ENCODE assay signal across 8 mouse cellular contexts in genomic region chr1:156420671-156421297, GRCm38 (mm10). TPM values are rescaled to one million over a fixed set of nuclear protein-coding genes. Genes with fewer than 3 reads are reported as not detected.
A peak's percentile ranks its signal among the peaks of the same experiment; 100 is the strongest.
DNase-seq lines count a peak whose midpoint lies in the region; ATAC-seq and TF ChIP-seq lines count a peak whose summit lies in the region.

Gene Axdnd1 (minus strand): TSS chr1:156421159.

- peak within 1 kb of the TSS; percentile 65 for H3K4me3 ChIP-seq in embryonic facial prominence, embryonic 13.5 days
- H3K4me3 ChIP-seq in limb, embryonic 14.5 days (replicated peaks; ENCODE audit: low read length) = peak within 1 kb of the TSS; percentile 60
- H3K4me3 ChIP-seq in midbrain, postnatal 0 days (ENCODE audit: low read depth, low read length) = peak within 1 kb of the TSS; percentile 43

- no peaks in the 10 kb centered on the region for H3K36me3 ChIP-seq in embryonic facial prominence, embryonic 13.5 days
- H3K36me3 ChIP-seq in limb, embryonic 14.5 days (ENCODE audit: control insufficient read depth, insufficient read depth, low read length) = no peaks in the 10 kb centered on the region
- no peaks in the 10 kb centered on the region for H3K36me3 ChIP-seq in midbrain, postnatal 0 days (ENCODE audit: insufficient read depth, low read length)

- WGBS in embryonic facial prominence, embryonic 13.5 days = under 1% methylated on average over 44 of the region's 44 CpGs
- under 1% methylated on average over 44 of the region's 44 CpGs for WGBS in limb, embryonic 14.5 days
- WGBS in midbrain, postnatal 0 days = under 1% methylated on average over 44 of the region's 44 CpGs

- H3K4me1 ChIP-seq in embryonic facial prominence, embryonic 13.5 days = peaks cover 4% of the 10 kb centered on the region; the same call in 1 of the 2 replicates
- no peaks in the 10 kb centered on the region for H3K4me1 ChIP-seq in limb, embryonic 14.5 days (ENCODE audit: control insufficient read depth, insufficient read depth, low read length)
- H3K4me1 ChIP-seq in midbrain, postnatal 0 days (ENCODE audit: insufficient read depth, low read length) = no peaks in the 10 kb centered on the region

- peak within 1 kb of the TSS; percentile 65; the same call in 1 of the 2 replicates for H3K27ac ChIP-seq in embryonic facial prominence, embryonic 13.5 days
- H3K27ac ChIP-seq in limb, embryonic 14.5 days (replicated peaks; ENCODE audit: low read depth, low read length) = peak within 1 kb of the TSS; percentile 52; the same call in 1 of the 2 replicates
- no peak within 1 kb of the TSS for H3K27ac ChIP-seq in midbrain, postnatal 0 days (ENCODE audit: low read depth, low read length)

- peak within 1 kb of the TSS; percentile 71 for H3K9ac ChIP-seq in embryonic facial prominence, embryonic 13.5 days
- H3K9ac ChIP-seq in limb, embryonic 14.5 days (ENCODE audit: low read depth, low read length, severe bottlenecking) = peak within 1 kb of the TSS; percentile 51
- H3K9ac ChIP-seq in midbrain, postnatal 0 days (replicated peaks; ENCODE audit: low read length, poor library complexity, severe bottlenecking) = peak within 1 kb of the TSS; percentile 39; the same call in 1 of the 2 replicates

- no peaks in the 10 kb centered on the region for H3K9me3 ChIP-seq in embryonic facial prominence, embryonic 13.5 days
- H3K9me3 ChIP-seq in limb, embryonic 14.5 days (ENCODE audit: control insufficient read depth, low read length) = no peaks in the 10 kb centered on the region
- H3K9me3 ChIP-seq in midbrain, postnatal 0 days (ENCODE audit: low read length) = 0 out of 2 replicates have a peak, but pooled peaks cover 4% of the 10 kb centered on the region

- 0 out of 2 replicates have a peak, but pooled peaks have one; percentile 16 for TF ChIP-seq POLR2A in limb, embryonic 14.5 days (IDR thresholded peaks at IDR 0.05; ENCODE audit: borderline replicate concordance, extremely low read depth, insufficient read depth, insufficient read length)

- peak; percentile 89 for DNase-seq in 3134 (ENCODE audit: extremely low read depth, insufficient read length, low spot score)
- peak; percentile 93 for DNase-seq in adrenal gland, postnatal 36 days
- peak; percentile 88 for DNase-seq in heart, adult 8-10 months (ENCODE audit: low spot score)
- peak; percentile 92 for DNase-seq in kidney, adult 9 months
- peak; percentile 86 for DNase-seq in limb, embryonic 14.5 days (ENCODE audit: low spot score)
- DNase-seq in midbrain, postnatal 0 days (ENCODE audit: low spot score) = peak; percentile 88
- DNase-seq in spleen, postnatal 14 days (ENCODE audit: low spot score in 2 of 2) = peak; percentile 70 to 79

- H3K4me2 ChIP-seq in embryonic facial prominence, embryonic 13.5 days = peak within 1 kb of the TSS; percentile 72
- H3K4me2 ChIP-seq in limb, embryonic 14.5 days (replicated peaks; ENCODE audit: low read depth, low read length, severe bottlenecking) = peak within 1 kb of the TSS; percentile 55
- peak within 1 kb of the TSS; percentile 62 for H3K4me2 ChIP-seq in midbrain, postnatal 0 days (ENCODE audit: low read depth, low read length, poor library complexity, severe bottlenecking)

- TF ChIP-seq CTCF in midbrain, postnatal 0 days (IDR thresholded peaks at IDR 0.05) = peak; percentile 43

- peak; percentile 92 for ATAC-seq in embryonic facial prominence, embryonic 13.5 days (ENCODE audit: insufficient number of reproducible peaks, insufficient read depth, low FRiP score, low TSS enrichment, low read depth)
- peak; percentile 93 for ATAC-seq in limb, embryonic 14.5 days (ENCODE audit: low FRiP score, low read depth)
- peak; percentile 93 for ATAC-seq in midbrain, postnatal 0 days (ENCODE audit: low FRiP score)

- no peaks in the 10 kb centered on the region for H3K27me3 ChIP-seq in embryonic facial prominence, embryonic 13.5 days
- H3K27me3 ChIP-seq in limb, embryonic 14.5 days (ENCODE audit: control insufficient read depth, insufficient read depth, low read length) = no peaks in the 10 kb centered on the region
- H3K27me3 ChIP-seq in midbrain, postnatal 0 days (ENCODE audit: insufficient read depth, low read length) = no peaks in the 10 kb centered on the region

RNA-seq across cellular contexts. Expression of gene Axdnd1, which starts in this region (rescaled TPM):
- 1 to 10 TPM; 1.1 to 3.9 TPM for total RNA-seq in adrenal gland, postnatal 36 days (2021)
- polyA plus RNA-seq in embryonic facial prominence, embryonic 13.5 days (2015; fragmentation: Nextera tagmentation; extraction: Ambion mirVana) = 0.31 and 0.47 TPM in 2 replicates
- total RNA-seq in heart, adult 8-10 months (2022) = not detected
- polyA plus RNA-seq in limb, embryonic 14.5 days (2012; rRNA removed) = 0.18 and 0.39 TPM in 2 replicates
- polyA plus RNA-seq in limb, embryonic 14.5 days (2014; fragmentation: Nextera tagmentation; extraction: Ambion mirVana) = 0.44 TPM in 1 of 2 replicates, not detected in the other
- total RNA-seq in midbrain, postnatal 0 days (2014; rRNA removed) = not detected in 2 replicates
- polyA plus RNA-seq in midbrain, postnatal 0 days (2015; fragmentation: Nextera tagmentation; extraction: Ambion mirVana) = 0.11 and 0.56 TPM in 2 replicates

Comparison
In these comparisons a context has a peak if more than half of its experiments do, and no peak if none do; other contexts are left out.
1. Peak in ATAC-seq, H3K4me3 ChIP-seq, H3K27ac ChIP-seq, H3K9ac ChIP-seq and H3K4me2 ChIP-seq in embryonic facial prominence, embryonic 13.5 days; RNA of the gene not detected or under 1 TPM.
2. Peak in DNase-seq in heart, adult 8-10 months; RNA of the gene not detected or under 1 TPM.
3. Peak in DNase-seq, ATAC-seq, H3K4me3 ChIP-seq, H3K27ac ChIP-seq, H3K9ac ChIP-seq and H3K4me2 ChIP-seq in limb, embryonic 14.5 days; RNA of the gene not detected or under 1 TPM.
4. Peak in DNase-seq, ATAC-seq, H3K4me3 ChIP-seq, H3K9ac ChIP-seq and H3K4me2 ChIP-seq in midbrain, postnatal 0 days; RNA of the gene not detected or under 1 TPM.